Mouse (Mus musculus): Measurements from ENCODE around the gene Lactbl1.

Lactbl1 gene

DNA sequence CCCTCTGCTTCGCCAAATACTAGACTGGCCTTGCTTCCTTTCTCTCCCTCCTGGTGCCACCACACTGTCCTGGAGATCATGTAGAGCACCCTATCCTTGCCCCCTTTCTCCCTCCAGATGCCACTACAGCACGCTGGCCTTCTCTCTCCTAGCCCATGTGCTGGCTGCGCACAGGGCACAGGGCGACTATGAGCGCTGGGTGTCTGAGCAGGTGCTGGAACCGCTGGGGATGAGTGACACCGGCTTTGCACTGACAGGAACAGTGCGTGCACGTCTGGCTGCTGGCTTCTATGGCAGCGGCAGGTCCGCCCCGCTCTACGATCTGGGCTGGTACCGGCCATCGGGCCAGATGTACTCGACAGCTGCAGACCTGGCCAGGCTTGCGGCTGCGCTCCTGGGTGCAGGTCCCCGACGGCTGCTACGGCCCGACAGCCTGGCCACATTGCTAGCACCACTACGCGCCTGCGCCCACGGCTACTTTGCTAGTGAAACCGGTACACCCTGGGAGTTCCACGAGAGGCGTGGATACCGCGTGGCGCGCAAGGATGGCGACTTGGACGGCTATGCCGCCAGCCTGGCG lies 14.7 kb downstream of the Lactbl1 start:
- no peak for DNase-seq

DNA sequence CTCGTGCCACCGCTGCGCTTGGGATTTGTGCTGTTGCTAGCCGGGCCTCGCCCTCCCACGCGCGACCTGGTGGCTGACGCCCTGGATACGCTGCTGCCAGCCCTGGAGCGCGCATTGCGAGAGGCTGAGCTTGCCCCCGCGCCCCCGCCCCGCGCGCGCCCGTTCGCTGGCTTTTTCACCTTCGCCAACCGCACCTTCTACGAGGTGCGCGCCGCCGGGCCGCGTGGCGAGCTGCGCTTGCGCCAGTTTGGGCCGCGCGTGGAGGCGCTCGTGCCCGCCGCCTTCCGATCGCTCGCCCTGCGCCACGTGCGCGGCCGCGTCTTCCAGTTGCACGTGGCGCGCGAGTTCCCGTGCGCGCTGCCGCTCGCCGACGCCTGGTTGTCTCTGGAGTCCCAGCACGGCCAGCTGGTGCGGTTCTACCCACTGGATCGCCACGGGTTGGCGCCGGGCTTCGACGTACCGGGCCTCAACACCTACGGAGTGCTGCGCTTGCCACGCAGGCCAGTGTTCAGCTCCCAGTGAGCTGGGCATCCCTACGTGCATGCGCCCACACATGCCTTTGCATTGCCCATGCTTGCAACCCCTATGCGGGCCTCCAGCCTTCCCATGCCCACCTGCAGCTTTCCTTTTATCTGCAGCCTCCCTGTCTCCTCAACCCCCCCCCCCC lies 15.3 kb downstream of the Lactbl1 start:
- DNase-seq: no peak

- no peak for DNase-seq
Observed at GRCm38 (mm10) chr4:136638230-136638750, 15.9 kb downstream of the Lactbl1 start.

DNA sequence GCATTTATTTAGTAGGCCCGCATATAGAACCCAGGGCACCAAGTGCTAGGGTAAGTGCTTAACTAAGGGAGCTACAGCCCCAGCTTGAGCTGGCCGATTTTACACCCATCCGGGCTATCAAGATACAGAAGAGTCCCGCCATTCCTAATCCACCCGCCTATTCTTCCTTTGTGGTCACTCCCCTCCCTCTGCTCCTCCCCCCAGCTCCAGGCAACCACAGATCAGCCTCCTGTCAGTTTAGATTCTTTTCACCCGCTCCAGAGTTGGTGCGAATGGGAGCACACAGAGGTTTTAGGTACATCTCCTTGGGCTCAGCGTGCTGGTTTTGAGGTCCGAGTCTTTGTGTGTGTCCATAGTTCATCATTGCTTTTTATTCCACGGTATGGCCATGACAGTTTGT lies 16.5 kb downstream of the Lactbl1 start:
- no peak for DNase-seq

DNA sequence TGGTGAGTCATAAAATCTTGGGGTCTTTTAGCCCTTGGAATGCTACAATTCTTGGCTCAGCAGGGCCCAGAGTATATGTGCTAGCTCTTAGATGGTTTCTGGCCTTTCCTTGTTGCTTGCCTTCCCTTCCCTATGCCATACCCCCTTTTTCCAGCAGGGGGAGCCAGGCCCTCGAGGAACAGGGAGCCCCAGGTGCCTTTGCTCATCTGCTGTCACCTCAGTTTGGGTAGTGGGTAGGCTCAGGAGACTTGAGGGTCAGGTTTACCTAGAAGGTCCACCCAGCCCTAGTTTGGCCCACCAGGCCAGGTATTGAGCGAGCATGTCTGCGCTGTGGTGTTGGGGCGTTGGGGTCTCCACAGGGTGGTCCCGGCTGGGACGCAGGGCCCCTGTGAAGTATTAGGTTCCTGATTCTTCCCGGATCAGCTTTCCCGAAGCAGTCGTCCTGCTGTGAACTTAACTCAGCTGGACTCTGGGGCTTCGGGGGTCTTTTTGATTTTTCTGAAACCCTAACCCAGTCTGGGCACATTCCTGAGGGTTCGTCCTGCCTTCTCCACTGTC lies 26.6 kb downstream of the Lactbl1 start:
- DNase-seq: peak; percentile 52 to 83

DNA sequence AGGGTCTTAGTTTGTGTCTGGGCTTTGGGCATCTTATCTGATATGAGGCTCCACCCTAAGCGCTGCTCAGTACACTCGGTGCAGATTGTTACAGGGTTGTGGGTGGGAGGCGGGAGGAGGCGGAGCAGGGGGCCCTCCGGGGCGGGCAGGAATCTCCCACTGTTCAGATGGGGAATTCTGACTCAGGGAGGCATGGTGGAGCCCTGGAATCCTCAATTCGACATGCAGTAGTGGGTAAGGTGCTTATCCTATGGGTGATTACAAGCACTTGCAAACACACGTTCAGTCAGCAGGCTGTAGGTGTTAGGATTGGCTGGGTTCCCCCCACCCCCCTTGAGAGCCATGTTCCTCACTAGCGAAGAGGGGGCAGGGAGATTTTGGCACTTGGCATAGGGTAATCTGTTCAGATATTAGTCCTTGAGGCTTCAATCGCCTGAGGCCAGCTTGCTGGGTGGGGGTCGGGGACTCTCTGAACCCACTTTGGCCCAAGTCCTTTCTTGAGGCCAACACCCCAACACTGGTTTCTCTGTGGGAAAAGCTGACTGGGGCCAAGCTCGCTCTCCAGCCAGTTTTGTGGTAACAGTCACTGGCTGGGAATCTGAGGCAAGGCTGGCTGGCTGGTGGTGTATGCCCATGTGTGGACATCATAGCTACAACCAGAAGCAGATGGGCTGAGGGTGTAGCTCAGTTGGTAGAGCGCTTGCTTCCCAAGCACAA lies 27.2 kb downstream of the Lactbl1 start:
- no peak for DNase-seq

DNA sequence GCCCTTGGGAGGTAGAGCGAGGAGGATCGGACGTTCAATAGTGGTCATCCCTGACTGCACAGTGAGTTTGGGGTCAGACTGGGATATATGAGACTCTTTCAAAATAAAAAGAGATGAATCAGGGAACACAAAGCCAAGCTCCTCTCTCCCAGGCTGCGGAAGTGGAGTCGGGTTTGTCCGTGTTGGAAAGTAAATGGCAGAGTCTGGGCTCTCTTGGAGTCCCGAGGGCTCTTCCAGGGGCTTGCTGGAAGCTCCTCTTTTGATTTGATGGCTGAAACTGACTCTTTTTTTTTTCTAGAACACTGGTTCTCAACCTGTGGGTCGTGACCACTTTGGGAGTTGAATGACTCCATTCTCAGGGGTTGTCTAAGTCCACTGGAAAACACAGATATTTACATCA lies 27.8 kb downstream of the Lactbl1 start:
- DNase-seq: no peak

DNA sequence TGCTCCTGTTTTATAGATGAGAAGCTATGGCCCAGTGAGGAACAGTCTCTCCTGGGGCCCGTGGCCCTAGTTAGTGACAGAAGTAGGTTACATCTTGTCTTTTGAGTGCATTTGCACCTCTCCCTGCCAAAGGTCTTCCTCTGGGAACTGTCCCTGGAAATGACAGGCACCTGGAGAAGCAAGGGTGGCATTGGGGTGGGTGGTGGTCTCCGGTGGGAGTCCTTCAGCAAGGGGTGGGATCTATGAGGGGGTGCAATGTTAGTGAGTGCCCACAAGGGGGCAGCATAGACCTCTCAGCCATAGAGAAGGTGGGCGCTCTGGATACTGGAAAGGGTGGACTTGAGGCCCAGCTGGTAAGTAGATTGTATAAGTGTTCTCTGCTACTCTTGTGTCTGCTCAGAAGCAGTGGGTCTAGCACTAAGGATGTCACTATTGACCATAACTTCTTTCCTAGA lies 29.0 kb downstream of the Lactbl1 start:
- no peak for DNase-seq

DNA sequence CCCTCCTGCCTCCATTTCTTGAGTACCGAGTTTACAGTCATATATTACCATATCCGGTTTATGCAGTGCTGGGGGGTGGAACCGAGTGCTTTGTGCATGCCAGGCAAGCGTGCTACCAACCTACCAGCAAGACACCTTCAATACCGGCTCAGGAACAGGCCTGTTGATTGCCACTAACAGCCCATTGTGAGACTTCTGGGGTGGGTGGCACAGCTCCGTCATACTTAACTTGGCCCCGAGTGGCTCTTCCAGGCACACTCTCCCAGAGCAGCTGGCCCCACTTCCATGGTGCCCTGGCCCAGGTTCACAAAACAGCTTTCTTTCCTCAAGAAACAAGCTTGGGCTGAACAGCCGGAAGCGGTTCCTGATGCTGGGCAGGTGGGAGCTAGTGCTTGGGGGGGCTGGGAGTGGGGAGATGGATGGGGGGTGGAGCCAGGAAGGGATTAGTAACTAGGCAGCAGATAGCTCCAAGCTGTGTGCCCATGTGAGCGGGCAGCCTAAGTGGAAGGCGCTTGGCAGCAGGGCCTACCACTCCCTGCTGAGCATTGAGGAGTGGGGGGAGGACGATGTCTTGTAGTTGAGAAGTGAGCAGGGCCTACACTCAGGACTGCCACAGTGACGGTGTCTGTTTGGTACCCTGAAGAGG lies 29.6 kb downstream of the Lactbl1 start:
- no peak for DNase-seq

DNA sequence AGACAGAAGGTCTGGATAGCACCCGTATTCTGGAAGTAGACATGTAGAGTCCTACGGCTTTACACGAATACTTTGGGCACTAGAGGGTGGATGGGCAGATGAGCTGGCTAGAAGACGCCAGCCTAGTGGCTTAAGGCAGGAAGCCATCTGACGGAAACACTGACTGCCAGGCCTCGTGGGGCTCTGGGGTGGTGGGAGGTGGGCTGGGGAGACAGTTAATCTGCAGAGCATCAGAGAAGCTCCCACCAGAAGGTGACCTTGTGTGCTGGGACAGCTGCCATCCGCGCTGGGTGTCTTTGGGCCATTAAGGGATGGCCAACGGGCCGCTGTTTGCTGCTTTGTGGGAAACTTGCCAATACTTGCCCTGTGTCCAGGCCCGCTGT lies 30.1 kb downstream of the Lactbl1 start:
- DNase-seq: no peak

DNA sequence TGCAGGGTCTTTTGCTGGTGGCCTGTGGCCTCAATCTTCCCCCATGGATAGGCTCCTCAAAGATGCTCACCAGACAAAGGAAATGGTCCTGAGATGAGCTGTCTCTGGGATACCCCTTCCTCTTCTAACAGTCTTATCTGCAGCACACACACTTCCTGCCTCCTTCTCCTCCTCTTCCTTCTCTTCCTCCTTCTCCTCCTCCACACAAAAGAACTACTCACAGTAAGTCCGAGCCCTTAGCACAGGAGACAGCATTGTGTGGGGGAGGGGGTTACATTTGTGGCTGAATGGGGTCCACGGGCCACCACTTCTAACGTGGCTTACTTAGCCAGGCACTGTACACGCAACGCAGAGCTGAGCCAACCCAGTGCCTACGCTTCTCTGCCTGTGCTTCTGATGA lies 30.6 kb downstream of the Lactbl1 start:
- no peak for DNase-seq

GRCm38 (mm10) chr4:136653692-136654234 lies 31.3 kb downstream of the Lactbl1 start:
- no peak for DNase-seq

DNA sequence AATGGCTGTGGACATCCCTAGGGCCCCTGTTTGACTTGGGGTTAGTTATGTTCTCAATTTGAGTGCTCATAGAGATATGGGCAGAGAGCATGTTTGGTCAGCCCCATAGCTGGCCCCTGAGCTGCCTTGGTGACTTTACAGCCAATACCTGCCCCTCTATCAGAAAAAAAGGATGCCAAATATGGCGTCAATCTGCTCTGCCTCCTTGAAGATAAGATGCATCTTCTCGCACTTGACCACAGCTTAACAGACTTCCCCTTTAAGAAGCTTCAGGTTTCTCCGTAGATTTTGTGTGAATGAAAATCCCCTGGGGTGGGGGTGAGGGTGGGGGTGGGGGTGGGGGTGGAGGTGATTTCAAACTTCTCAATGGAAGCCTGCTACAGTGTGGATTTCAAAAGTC lies 35.5 kb downstream of the Lactbl1 start:
- DNase-seq: no peak

GRCm38 (mm10) chr4:136665068-136665467 lies 42.6 kb downstream of the Lactbl1 start:
- no peak for DNase-seq

DNA sequence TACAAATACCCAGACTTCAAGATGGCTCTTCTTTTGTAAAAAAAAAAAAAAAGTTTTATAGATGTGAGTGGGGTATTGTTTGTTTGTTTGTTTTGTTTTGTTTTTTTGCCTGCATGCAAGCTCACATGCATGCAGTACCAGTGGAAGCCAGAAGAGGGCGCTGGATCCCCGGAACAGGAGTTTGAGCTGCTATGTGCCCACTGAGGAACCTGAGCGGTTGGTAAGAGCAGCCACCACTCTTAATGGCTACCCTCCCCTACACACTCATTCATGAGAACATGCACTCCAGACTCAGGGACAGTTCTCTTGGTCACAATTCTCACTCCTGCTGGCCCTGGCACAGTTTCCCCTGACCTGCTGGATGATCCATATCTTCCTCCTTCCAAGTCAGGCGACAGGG lies 43.6 kb downstream of the Lactbl1 start:
- DNase-seq: no peak

- DNase-seq: no peak
Observed at GRCm38 (mm10) chr4:136667757-136668156, 45.3 kb downstream of the Lactbl1 start.

GRCm38 (mm10) chr4:136672335-136673090 lies 50.1 kb downstream of the Lactbl1 start:
- no peak for DNase-seq

DNA sequence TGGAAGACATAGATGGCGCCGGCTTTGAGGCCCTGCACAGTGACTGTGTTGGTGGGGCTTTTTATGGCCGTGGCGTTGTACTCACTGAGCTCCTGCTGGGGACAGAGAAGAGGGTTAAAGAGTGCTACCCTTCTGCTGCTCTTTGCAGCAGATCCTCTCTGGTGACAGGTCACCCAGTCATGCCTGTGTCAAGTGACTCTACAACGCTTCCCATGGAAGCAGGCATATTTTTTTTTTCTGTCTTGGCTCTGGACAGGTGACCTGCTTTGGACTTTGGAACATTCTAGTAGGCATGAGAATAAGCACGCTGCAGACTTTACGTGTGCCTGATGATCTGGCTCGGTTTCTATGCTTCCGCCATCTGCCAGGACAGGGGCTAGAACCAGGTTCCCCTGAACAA lies 53.0 kb downstream of the Lactbl1 start:
- DNase-seq: no peak

- DNase-seq: peak; percentile 72 to 90
Observed at GRCm38 (mm10) chr4:136678480-136678879, 56.1 kb downstream of the Lactbl1 start.

DNA sequence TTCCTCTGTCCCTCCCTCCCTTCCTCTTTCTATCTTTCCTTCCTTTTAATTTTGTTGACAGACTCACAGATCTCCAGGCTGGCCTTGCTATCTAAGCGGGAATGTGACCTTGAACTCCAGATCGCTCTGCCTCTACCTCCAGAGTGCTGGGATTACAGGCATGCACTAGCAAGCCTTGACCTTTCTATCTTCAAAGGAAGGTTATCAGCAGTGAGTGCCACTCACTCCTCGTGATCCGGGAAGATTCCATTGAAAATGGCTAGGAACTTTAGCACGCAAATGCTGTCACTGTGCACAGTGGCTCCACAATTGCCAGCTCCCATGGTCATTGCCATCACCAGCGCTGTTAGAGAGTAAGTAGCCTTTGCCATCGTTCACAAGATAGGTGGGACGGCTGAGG lies 56.8 kb downstream of the Lactbl1 start:
- no peak for DNase-seq

GRCm38 (mm10) chr4:136680641-136681040 lies 58.2 kb downstream of the Lactbl1 start:
- no peak for DNase-seq

GRCm38 (mm10) chr4:136684485-136684884 lies 62.1 kb downstream of the Lactbl1 start:
- no peak for DNase-seq
